Mouse (Mus musculus) spleen, postnatal 0 days (tissue): Measurements from ENCODE around the gene Eif4a1. TPM values are rescaled to one million over a fixed set of nuclear protein-coding genes. Genes with fewer than 3 reads are reported as not detected.
A peak's percentile ranks its signal among the peaks of the same experiment; 100 is the strongest.

Experiments
- microRNA counts: library from miRNA; unstranded; fragments of <30 nt; microRNA quantifications from one replicate; lab custom pipeline; 2015
- polyA plus RNA-seq: library from polyadenylated mRNA; unstranded; fragments of >200 nt; fragmentation: Nextera tagmentation; extraction: Ambion mirVana; gene quantifications from 2 replicates; pipeline ENCODE4 v1.2.1, GENCODE M21; 2015

Eif4a1 gene
- polyA plus RNA-seq, result 272 and 275 TPM in 2 replicates

GRCm38 (mm10) chr11:69672211-69672706, at the start of gene Eif4a1:
Gene Eif4a1 (minus strand): TSS chr11:69672423.

GRCm38 (mm10) chr11:69695361-69696181, 23.3 kb upstream of the Eif4a1 start, which contains the start of the genes Tnfsf12 and Tnfsfm13:
Gene Tnfsf12 (minus strand): TSS chr11:69695849.
Gene Tnfsfm13 (minus strand): TSS chr11:69696098.

GRCm38 (mm10) chr11:69685526-69686148, 13.4 kb upstream of the Eif4a1 start, which contains the start of gene Tnfsf13:
Gene Tnfsf13 (minus strand): TSS chr11:69685784.

GRCm38 (mm10) chr11:69681314-69682208, 9.3 kb upstream of the Eif4a1 start, which contains the start of gene Senp3:
Gene Senp3 (minus strand): TSS chr11:69682084.

GRCm38 (mm10) chr11:69665961-69666664, 6.1 kb downstream of the Eif4a1 start, which contains the start of gene Cd68:
Gene Cd68 (minus strand): TSS chr11:69666153.

GRCm38 (mm10) chr11:69662213-69662966, 9.8 kb downstream of the Eif4a1 start, which contains the start of gene Mpdu1:
Gene Mpdu1 (minus strand): TSS chr11:69662642.

GRCm38 (mm10) chr11:69655264-69656064, 16.8 kb downstream of the Eif4a1 start, which contains the start of gene Sox15:
Gene Sox15 (plus strand): TSS chr11:69655314.

GRCm38 (mm10) chr11:69632284-69633089, 39.7 kb downstream of the Eif4a1 start, which contains the start of gene Fxr2:
Gene Fxr2 (plus strand): TSS chr11:69632990.

GRCm38 (mm10) chr11:69621571-69622268, 50.5 kb downstream of the Eif4a1 start, which contains the start of gene Sat2:
Gene Sat2 (plus strand): TSS chr11:69622024.

GRCm38 (mm10) chr11:69617805-69618204, 54.4 kb downstream of the Eif4a1 start, which contains the start of gene Shbg:
Gene Shbg (minus strand): TSS chr11:69617905.

MicroRNA genes within 50 kb of the gene (microRNA counts, 519-probe panel; counts per million panel counts)
- microRNA mmu-miR-1934 (lab: Ali Mortazavi, UCI) (88.3 counts per million), microRNA mmu-miR-467f (lab: Ali Mortazavi, UCI) (5,369 counts per million, percentile 39 among the panel's probes with 10 or more counts)

Other genes with a start within 250 kb of the Eif4a1 start
- 0.06 and 0.21 TPM in 2 replicates for gene Dnah2, start 123.3 kb downstream of the Eif4a1 start, polyA plus RNA-seq
- 1.1 and 1.8 TPM in 2 replicates for gene Efnb3, start 112.2 kb downstream of the Eif4a1 start, polyA plus RNA-seq
- gene Wrap53, start 92.2 kb downstream of the Eif4a1 start, polyA plus RNA-seq, result 19.3 and 21.3 TPM in 2 replicates
- 80.6 and 88.9 TPM in 2 replicates for gene Trp53, start 92.1 kb downstream of the Eif4a1 start, polyA plus RNA-seq
- gene Atp1b2, start 66.5 kb downstream of the Eif4a1 start, polyA plus RNA-seq, result 20.4 and 20.8 TPM in 2 replicates
- not detected in 2 replicates for gene Shbg, start 54.5 kb downstream of the Eif4a1 start, polyA plus RNA-seq
- 7.3 and 7.9 TPM in 2 replicates for gene Sat2, start 50.4 kb downstream of the Eif4a1 start, polyA plus RNA-seq
- gene Fxr2, start 39.4 kb downstream of the Eif4a1 start, polyA plus RNA-seq, result 11.5 and 12.6 TPM in 2 replicates
- 0.19 and 0.25 TPM in 2 replicates for gene Sox15, start 17.1 kb downstream of the Eif4a1 start, polyA plus RNA-seq
- 44.5 and 46.1 TPM in 2 replicates for gene Mpdu1, start 9.8 kb downstream of the Eif4a1 start, polyA plus RNA-seq
- gene Cd68, start 6.3 kb downstream of the Eif4a1 start, polyA plus RNA-seq, result 25.2 and 39.1 TPM in 2 replicates
- 37.0 and 38.4 TPM in 2 replicates for gene Senp3, start 9.7 kb upstream of the Eif4a1 start, polyA plus RNA-seq
- gene Tnfsf13, start 13.4 kb upstream of the Eif4a1 start, polyA plus RNA-seq, result 0.64 and 0.78 TPM in 2 replicates
- gene Tnfsf12, start 23.4 kb upstream of the Eif4a1 start, polyA plus RNA-seq, result 4.4 and 5.2 TPM in 2 replicates
- gene Tnfsfm13, start 23.7 kb upstream of the Eif4a1 start, polyA plus RNA-seq, result 2.1 and 2.8 TPM in 2 replicates
- gene Polr2a, start 86.2 kb upstream of the Eif4a1 start, polyA plus RNA-seq, result 15.2 and 15.8 TPM in 2 replicates
- 0.07 and 0.08 TPM in 2 replicates for gene Slc35g3, start 89.5 kb upstream of the Eif4a1 start, polyA plus RNA-seq
- 1.3 and 1.9 TPM in 2 replicates for gene Zbtb4, start 93.5 kb upstream of the Eif4a1 start, polyA plus RNA-seq
- gene Chrnb1, start 123.5 kb upstream of the Eif4a1 start, polyA plus RNA-seq, result 0.99 and 1.5 TPM in 2 replicates
- gene Fgf11, start 129.4 kb upstream of the Eif4a1 start, polyA plus RNA-seq, result 0.33 and 0.36 TPM in 2 replicates
- gene Tmem102, start 133.2 kb upstream of the Eif4a1 start, polyA plus RNA-seq, result 0.30 and 0.68 TPM in 2 replicates
- gene Gm39566, start 142.9 kb upstream of the Eif4a1 start, polyA plus RNA-seq, result not detected in 2 replicates
- not detected in 2 replicates for gene Spem2, start 146.0 kb upstream of the Eif4a1 start, polyA plus RNA-seq
- 0.12 TPM in 1 of 2 replicates, not detected in the other for gene Spem1, start 149.8 kb upstream of the Eif4a1 start, polyA plus RNA-seq
- gene Nlgn2, start 165.4 kb upstream of the Eif4a1 start, polyA plus RNA-seq, result 2.6 and 3.1 TPM in 2 replicates
- gene Tmem256, start 166.1 kb upstream of the Eif4a1 start, polyA plus RNA-seq, result 337 and 343 TPM in 2 replicates
- 45.7 and 56.8 TPM in 2 replicates for gene Plscr3, start 174.0 kb upstream of the Eif4a1 start, polyA plus RNA-seq
- gene Tnk1, start 186.3 kb upstream of the Eif4a1 start, polyA plus RNA-seq, result 0.56 and 0.91 TPM in 2 replicates
- gene Tmem95, start 205.6 kb upstream of the Eif4a1 start, polyA plus RNA-seq, result not detected in 2 replicates
- gene Kctd11, start 209.0 kb upstream of the Eif4a1 start, polyA plus RNA-seq, result 2.3 and 3.1 TPM in 2 replicates
- 15.3 and 21.3 TPM in 2 replicates for gene Acap1, start 223.1 kb upstream of the Eif4a1 start, polyA plus RNA-seq
- gene 2810408A11Rik, start 228.6 kb upstream of the Eif4a1 start, polyA plus RNA-seq, result 2.2 and 2.6 TPM in 2 replicates
- gene Neurl4, start 228.6 kb upstream of the Eif4a1 start, polyA plus RNA-seq, result 3.2 and 3.4 TPM in 2 replicates
- gene Gps2, start 241.5 kb upstream of the Eif4a1 start, polyA plus RNA-seq, result 104 and 116 TPM in 2 replicates
- 1,453 and 1,558 TPM in 2 replicates for gene Eif5a, start 249.5 kb upstream of the Eif4a1 start, polyA plus RNA-seq